Mouse (Mus musculus): ENCODE results near the gene Dock3. TPM values are rescaled to one million over a fixed set of nuclear protein-coding genes. Genes with fewer than 3 reads are reported as not detected.
A peak's percentile ranks its signal among the peaks of the same experiment; 100 is the strongest.

Dock3 gene
- polyA plus RNA-seq (2021), result 0.19 TPM

GRCm38 (mm10) chr9:107231539-107232139, at the start of gene Dock3:
TSS of gene Dock3 (minus strand) at chr9:107231909.
- in situ Hi-C loops (cut with MboI; ENCODE audit: low pct_unique_long_range_greater_than_20kb), result no loop called here

GRCm38 (mm10) chr9:107280322-107281027, 48.8 kb upstream of the Dock3 start:
- in situ Hi-C loops (cut with MboI; ENCODE audit: low pct_unique_long_range_greater_than_20kb), result no loop called here
- TF ChIP-seq CTCF (IDR thresholded peaks at IDR 0.05), result no peak
- POLR2A ChIA-PET, result no interaction called here
- ATAC-seq (no peak), DNase-seq (ENCODE audit: low read depth, low spot score) (no peak)
- H3K27me3 ChIP-seq, result no peaks in the 10 kb centered on the region
- CTCF ChIA-PET, result no interaction called here

More at GRCm38 (mm10) chr9:107231539-107232139, at the start of gene Dock3:
- ChIA-PET POLR2A (no interaction called here), CTCF (no interaction called here)
- DNase-seq (ENCODE audit: low read depth, low spot score) (no peak), ATAC-seq (no peak)
- H3K27me3 ChIP-seq, result peaks cover 51% of the 10 kb centered on the region
- no peak for TF ChIP-seq CTCF (IDR thresholded peaks at IDR 0.05)

- in situ Hi-C loops (cut with MboI; ENCODE audit: low pct_unique_long_range_greater_than_20kb), result no loop called here
- ChIA-PET POLR2A (no interaction called here), CTCF (no interaction called here)
- H3K27me3 ChIP-seq, result no peaks in the 10 kb centered on the region
- DNase-seq (ENCODE audit: low read depth, low spot score) (no peak), ATAC-seq (no peak)
- no peak for TF ChIP-seq CTCF (IDR thresholded peaks at IDR 0.05)
These were observed 47.9 kb upstream of the Dock3 start for GRCm38 (mm10) chr9:107279378-107280321.

- ChIA-PET CTCF (interaction anchor here (0.8 to 1.6 kb wide), 6 partner anchors 10 to 114 kb away, joined by 3 to 5 read pairs (median 4); partner anchors contain the start of genes Cish and Mapkapk3), POLR2A (interaction anchor here (0.6 to 0.7 kb wide), 2 partner anchors 15 to 688 kb away, joined by 3 read pairs; no protein-coding TSS in a partner anchor)
- DNase-seq (ENCODE audit: low read depth, low spot score) (peak; percentile 92), ATAC-seq (peak; percentile 95)
- H3K27me3 ChIP-seq, result no peaks in the 10 kb centered on the region
- TF ChIP-seq CTCF (IDR thresholded peaks at IDR 0.05), result no peak
- in situ Hi-C loops (cut with MboI; ENCODE audit: low pct_unique_long_range_greater_than_20kb), result no loop called here
These were observed 47.0 kb upstream of the Dock3 start for GRCm38 (mm10) chr9:107278527-107279377.

GRCm38 (mm10) chr9:107278126-107278525, 46.4 kb upstream of the Dock3 start:
- ChIA-PET CTCF (interaction anchor here (0.8 to 1.6 kb wide), 6 partner anchors 11 to 113 kb away, joined by 3 to 5 read pairs (median 4); partner anchors contain the start of genes Cish and Mapkapk3), POLR2A (interaction anchor here (0.6 to 0.7 kb wide), 2 partner anchors 15 to 688 kb away, joined by 3 read pairs; no protein-coding TSS in a partner anchor)
- no peak for TF ChIP-seq CTCF (IDR thresholded peaks at IDR 0.05)
- no peak for ATAC-seq
- DNase-seq (ENCODE audit: low read depth, low spot score), result no peak
- H3K27me3 ChIP-seq, result no peaks in the 10 kb centered on the region
- in situ Hi-C loops (cut with MboI; ENCODE audit: low pct_unique_long_range_greater_than_20kb), result no loop called here

- no peak for TF ChIP-seq CTCF (IDR thresholded peaks at IDR 0.05)
- H3K27me3 ChIP-seq, result no peaks in the 10 kb centered on the region
- DNase-seq (ENCODE audit: low read depth, low spot score) (no peak), ATAC-seq (no peak)
- in situ Hi-C loops (cut with MboI; ENCODE audit: low pct_unique_long_range_greater_than_20kb), result no loop called here
- POLR2A ChIA-PET, result interaction anchor here (0.6 kb wide), 1 partner anchor 687 kb away, joined by 3 read pairs; no protein-coding TSS in a partner anchor
- CTCF ChIA-PET, result interaction anchor here (0.8 to 1.6 kb wide), 5 partner anchors 11 to 18 kb away, joined by 3 to 5 read pairs (median 4); partner anchors contain the start of genes Cish and Mapkapk3
These were observed 45.9 kb upstream of the Dock3 start for GRCm38 (mm10) chr9:107277603-107278002.

DNA sequence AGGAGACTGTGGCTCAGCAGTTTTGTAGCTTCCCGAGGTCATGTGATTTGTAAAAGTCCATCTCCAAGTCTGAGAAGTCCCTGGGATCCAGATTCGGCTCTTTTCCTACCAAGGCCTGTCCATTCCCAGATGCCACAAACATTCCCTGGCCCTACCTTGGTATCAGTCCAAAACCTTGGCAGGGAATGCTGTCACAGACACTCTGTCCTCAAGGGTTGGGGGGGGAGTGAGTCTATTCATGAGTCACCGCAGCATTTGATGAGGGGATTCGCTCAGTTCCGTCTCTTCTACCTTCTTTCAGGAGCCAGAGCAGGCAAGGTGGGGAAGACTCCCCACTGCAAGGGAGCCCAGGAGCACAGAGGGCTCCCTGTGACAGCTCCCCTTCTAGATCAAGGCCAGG, 44.0 kb upstream of the Dock3 start:
- H3K27me3 ChIP-seq, result no peaks in the 10 kb centered on the region
- ChIA-PET CTCF (interaction anchor here (1.2 kb wide), 1 partner anchor 82 kb away, joined by 3 read pairs; no protein-coding TSS in a partner anchor), POLR2A (no interaction called here)
- DNase-seq (ENCODE audit: low read depth, low spot score), result no peak
- TF ChIP-seq CTCF (IDR thresholded peaks at IDR 0.05), result no peak
- in situ Hi-C loops (cut with MboI; ENCODE audit: low pct_unique_long_range_greater_than_20kb), result no loop called here
- ATAC-seq, result no peak

DNA sequence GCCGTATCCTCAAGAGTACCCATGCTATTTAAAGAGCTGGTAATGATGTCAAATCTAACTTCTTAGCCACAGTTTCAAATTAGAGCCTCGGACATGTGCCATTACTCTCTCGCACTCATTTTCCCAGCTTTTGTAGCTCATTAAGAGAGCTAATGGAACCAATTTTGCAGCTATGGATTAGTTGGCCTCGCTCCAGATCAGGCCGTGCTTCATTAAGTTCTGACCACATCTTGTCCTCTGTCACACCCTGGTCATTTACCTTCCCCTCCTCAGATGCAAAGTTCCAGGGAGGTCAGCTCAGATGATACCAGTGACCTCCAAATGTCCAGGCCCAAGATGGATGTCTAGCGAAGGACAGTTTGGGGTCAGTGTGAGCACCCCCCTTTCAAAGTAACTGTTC, 43.0 kb upstream of the Dock3 start:
- ChIA-PET POLR2A (interaction anchor here (0.6 kb wide), 1 partner anchor 85 kb away, joined by 5 read pairs; no protein-coding TSS in a partner anchor), CTCF (interaction anchor here (1.2 kb wide), 1 partner anchor 83 kb away, joined by 3 read pairs; no protein-coding TSS in a partner anchor)
- ATAC-seq, result no peak
- H3K27me3 ChIP-seq, result no peaks in the 10 kb centered on the region
- no peak for DNase-seq (ENCODE audit: low read depth, low spot score)
- in situ Hi-C loops (cut with MboI; ENCODE audit: low pct_unique_long_range_greater_than_20kb), result no loop called here
- no peak for TF ChIP-seq CTCF (IDR thresholded peaks at IDR 0.05)

- in situ Hi-C loops (cut with MboI; ENCODE audit: low pct_unique_long_range_greater_than_20kb), result no loop called here
- CTCF ChIA-PET, result no interaction called here
- no peak for ATAC-seq
- no peaks in the 10 kb centered on the region for H3K27me3 ChIP-seq
- POLR2A ChIA-PET, result no interaction called here
- no peak for TF ChIP-seq CTCF (IDR thresholded peaks at IDR 0.05)
- no peak for DNase-seq (ENCODE audit: low read depth, low spot score)
These were observed 41.5 kb upstream of the Dock3 start for GRCm38 (mm10) chr9:107273184-107273583.
